Mouse (Mus musculus) central nervous system, embryonic 14 days (tissue): ENCODE data around the gene Crocc. TPM values are rescaled to one million over a fixed set of nuclear protein-coding genes. Genes with fewer than 3 reads are reported as not detected.

Source experiments
- polyA plus RNA-seq: library from polyadenylated mRNA; depleted of rRNA; stranded (reverse); fragments of >200 nt; gene quantifications from 2 replicates; pipeline ENCODE4 v1.2.3, GENCODE M21; 2012; rRNA removed

Crocc gene
- polyA plus RNA-seq, result 37.7 and 38.0 TPM in 2 replicates

DNA sequence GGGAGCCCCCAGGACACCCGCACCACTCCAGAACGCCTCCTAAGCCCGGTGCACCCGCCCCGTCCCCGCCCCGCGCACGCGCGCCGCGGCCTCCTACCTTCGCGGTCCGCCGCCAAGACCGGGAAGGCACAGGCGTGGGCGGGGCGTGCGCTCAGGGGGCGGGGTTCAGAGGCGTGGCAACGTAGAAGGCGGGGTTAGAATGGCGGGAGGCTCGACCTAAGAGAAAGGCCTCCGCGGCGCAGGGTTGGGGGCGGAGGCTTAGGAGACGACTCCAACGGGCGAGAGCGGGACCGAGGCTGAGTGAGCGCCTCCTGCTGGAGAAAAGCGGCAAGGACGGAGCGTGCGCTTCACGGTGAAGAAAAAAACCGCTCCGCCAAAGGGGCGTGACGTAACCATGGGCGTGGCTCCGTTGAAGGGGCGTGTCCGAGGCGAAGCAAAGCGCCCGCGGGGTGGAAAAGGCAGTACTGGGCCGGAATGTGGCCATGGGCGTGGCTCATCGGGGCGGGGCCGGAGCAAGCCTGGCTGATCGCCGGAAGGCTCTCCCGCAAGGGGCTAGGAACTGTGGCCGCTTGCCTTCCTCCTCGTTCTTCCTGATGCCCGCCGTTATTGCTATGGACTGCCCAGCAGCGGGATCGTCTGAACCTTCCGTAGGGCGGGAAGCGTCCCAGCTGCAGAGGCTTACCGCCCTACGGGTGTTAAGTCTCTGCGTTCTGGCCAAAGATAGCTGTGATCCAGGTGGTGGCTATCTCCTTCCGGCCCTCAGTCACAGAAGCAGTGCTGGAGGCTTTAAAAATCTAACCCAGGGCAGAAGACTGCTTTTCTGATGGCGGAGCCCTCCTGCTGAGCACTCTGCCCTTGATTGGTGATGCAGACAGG, at the start of gene Crocc:
Crocc (minus strand) TSS at position 125 of the 876 bp plus-strand sequence.

DNA sequence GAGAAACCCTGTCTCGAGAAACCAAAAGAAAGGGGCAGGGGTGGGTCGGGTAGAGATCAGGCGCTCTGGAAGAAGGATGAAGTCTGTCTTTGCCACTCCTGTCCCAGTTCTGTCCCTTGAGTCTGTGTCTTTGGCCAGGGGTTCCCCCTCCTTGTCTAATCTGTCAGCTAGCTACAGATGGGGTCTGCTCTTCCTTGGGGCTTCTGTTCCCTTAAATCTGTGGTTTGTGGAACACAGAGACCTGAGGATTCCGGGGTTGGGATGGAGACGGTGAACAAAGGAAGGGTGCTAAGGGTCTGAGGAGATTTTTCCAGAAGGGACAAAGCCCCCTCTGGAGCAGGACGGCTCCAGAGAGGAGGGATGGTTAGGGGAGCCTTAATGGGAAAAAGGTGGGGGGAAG, 27.7 kb upstream of the Crocc start, which contains the start of gene Spata21:
Spata21 (plus strand) TSS at position 301 of the 400 bp plus-strand sequence.

DNA sequence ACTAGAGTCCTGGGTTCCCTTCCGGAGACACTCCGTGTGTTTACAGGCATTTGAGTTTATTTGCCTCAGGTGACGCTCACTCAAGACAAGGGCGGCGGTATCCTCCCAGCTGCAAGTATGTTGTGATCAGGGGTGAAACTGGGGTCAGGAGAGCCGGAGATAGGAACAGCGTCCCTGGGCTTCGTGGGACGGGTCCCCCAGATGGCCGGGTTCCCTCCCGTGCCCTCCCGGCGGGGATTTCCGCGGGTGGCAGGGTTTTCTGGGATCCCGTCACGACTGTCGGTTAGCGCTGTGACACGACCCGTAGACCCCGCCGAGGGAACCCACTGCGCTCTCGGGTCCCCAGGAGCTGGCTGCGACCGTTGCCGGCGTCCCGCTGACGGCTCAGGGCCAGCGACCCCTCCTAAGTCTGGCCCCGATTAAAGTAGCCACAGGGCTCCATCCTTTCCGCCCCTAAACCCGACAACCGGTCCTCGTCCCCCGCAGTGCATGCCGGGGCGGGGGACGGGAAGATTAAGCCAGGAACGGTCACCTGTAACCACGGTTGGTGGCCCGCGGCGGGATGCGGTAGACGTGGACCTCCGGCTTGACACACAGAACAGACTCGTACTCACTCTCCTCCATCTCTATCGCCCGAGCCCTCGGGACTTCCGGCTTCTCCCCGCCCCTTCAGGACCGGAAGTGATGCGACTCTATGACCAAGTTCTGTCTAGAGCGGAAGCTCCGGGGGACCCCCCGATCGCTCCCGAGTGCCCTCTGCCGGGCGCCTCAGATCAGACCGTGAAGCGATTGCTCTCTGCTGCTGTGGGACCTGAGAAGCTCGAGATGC, 17.5 kb upstream of the Crocc start, which contains the start of gene Necap2:
Necap2 (minus strand) TSS at position 677 of the 829 bp plus-strand sequence.

DNA sequence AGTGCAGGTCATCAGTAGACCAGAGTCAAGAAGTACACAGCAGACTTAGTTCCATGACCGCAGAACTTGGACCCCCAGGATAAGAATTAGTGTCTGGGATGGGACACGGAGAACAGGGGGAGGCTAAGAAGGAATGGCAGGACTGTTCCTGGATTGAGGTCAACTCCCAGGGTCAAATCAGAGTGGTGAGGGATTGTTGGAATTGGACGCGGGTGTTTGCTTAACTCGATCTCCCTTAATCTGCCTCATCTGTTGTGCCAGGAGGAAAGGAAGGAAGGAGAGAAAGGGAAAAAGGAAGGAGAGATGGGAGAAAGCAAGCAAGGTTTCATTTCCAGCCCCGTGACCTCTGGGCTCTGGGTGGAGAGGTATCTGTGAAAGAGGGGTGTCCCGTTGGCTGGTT, 50.2 kb downstream of the Crocc start, which contains the start of gene Mfap2:
Mfap2 (plus strand) TSS at position 301 of the 400 bp plus-strand sequence.

DNA sequence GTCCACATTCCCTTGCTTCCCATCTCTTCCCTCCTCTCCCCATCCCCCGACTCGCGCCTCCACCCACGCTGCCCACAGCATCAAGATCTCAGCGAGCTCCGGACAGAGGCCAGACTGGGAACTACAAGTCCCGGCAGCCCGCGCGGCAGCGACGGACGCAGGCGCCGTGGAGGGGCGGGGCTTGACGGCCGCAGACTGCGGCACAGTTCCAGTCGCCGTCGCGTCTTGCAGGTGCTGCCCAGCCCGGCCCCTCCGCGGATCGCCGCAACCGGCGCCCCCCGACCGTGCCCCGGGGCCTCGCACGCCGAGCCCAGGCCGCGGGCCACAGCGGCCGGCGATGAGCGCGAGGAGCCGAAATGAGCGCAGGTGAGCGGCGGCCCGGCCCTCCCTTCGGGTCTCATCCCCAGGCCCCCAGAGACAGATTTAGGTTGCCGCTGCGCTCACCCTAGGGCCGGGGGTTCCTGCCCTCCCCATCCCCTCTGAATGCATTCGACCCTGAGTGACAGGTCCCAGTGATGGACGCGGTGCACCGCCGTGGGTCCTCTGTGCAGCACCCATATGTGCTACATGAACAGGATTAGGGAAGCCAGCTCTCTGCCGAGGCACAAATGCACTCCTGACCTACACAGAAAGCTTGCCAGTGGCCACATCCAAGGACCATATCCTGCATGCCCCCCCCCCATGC, 73.5 kb downstream of the Crocc start, which contains the start of gene Atp13a2:
Atp13a2 (plus strand) TSS at position 163 of the 685 bp plus-strand sequence.

Other genes with a start within 250 kb of the Crocc start
- gene Padi3, start 249.9 kb downstream of the Crocc start, polyA plus RNA-seq, result 0.08 TPM in 1 of 2 replicates, not detected in the other
- 0.07 and 0.10 TPM in 2 replicates for gene Padi1, start 214.8 kb downstream of the Crocc start, polyA plus RNA-seq
- gene Padi2, start 154.2 kb downstream of the Crocc start, polyA plus RNA-seq, result 0.36 and 1.0 TPM in 2 replicates
- 229 and 247 TPM in 2 replicates for gene Sdhb, start 99.3 kb downstream of the Crocc start, polyA plus RNA-seq
- 189 and 190 TPM in 2 replicates for gene Atp13a2, start 73.7 kb downstream of the Crocc start, polyA plus RNA-seq
- gene Mfap2, start 50.1 kb downstream of the Crocc start, polyA plus RNA-seq, result 234 and 286 TPM in 2 replicates
- 56.3 and 65.6 TPM in 2 replicates for gene Necap2, start 17.8 kb upstream of the Crocc start, polyA plus RNA-seq
- gene Spata21, start 27.8 kb upstream of the Crocc start, polyA plus RNA-seq, result 0.02 and 0.06 TPM in 2 replicates
- 35.4 and 41.9 TPM in 2 replicates for gene Szrd1, start 79.2 kb upstream of the Crocc start, polyA plus RNA-seq
- gene Fbxo42, start 87.4 kb upstream of the Crocc start, polyA plus RNA-seq, result 24.1 and 24.2 TPM in 2 replicates
- 4.8 and 5.1 TPM in 2 replicates for gene Rsg1, start 153.4 kb upstream of the Crocc start, polyA plus RNA-seq
- 1.8 and 5.9 TPM in 2 replicates for gene Arhgef19, start 178.9 kb upstream of the Crocc start, polyA plus RNA-seq
- 4.2 and 5.9 TPM in 2 replicates for gene Epha2, start 240.7 kb upstream of the Crocc start, polyA plus RNA-seq